Mouse (Mus musculus) CD4-positive, CD25-positive, alpha-beta regulatory T cell, adult 2 months (primary cell): ENCODE data around the gene Wfdc1.

Source experiments
- DNase-seq: peaks from one replicate; pipeline ENCODE4 v3.0.0-alpha.2; 2012; ENCODE audit warnings: low read depth, low spot score

The Wfdc1 gene

GRCm38 (mm10) chr8:119679184-119679583 lies 13.0 kb downstream of the Wfdc1 start:
- no peak for DNase-seq

- no peak for DNase-seq
These were observed 24.4 kb downstream of the Wfdc1 start for GRCm38 (mm10) chr8:119690602-119691001.

DNA sequence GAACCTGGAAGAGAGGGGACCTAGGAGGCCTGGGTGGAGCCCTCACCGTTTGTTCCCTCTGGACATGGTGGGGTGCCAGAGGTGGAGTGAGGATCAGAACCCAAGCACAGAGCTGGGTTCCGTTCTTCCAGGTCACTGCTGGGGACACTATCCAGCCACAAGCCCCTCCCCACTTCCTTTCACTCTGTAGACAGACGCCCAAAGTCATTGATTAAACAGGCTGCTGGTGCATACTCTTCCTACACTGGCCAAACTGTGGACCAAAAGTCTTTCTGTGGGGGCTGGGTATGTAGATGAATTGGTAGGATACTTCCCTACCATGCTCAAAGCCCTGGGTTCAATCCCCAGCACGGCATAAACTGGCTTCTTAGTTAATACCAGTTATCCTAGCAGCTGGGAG lies 25.8 kb downstream of the Wfdc1 start:
- no peak for DNase-seq

DNA sequence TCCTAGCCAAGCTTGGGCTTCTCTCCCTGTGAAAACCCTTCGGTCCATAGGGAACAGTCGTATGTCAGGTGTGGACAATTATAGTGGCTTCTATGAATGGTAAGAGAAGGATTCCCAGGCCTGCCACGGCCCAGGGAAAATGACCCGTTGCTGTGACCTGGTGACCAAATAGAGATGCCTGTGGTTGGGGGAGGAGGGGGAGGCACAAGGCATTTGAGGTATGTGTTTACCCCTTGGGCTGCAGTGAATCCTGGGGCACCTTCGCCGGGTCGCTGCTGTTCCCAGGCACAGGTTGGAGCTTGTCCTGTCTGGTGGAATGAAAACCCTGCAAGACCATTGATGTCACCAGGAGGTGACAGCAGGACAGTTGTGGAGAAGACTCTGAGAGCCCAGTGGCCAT lies 28.5 kb downstream of the Wfdc1 start:
- no peak for DNase-seq

- DNase-seq, result no peak
These were observed 31.0 kb downstream of the Wfdc1 start for GRCm38 (mm10) chr8:119697163-119697562.

- DNase-seq, result peak; percentile 76
These were observed 32.8 kb downstream of the Wfdc1 start for GRCm38 (mm10) chr8:119698960-119699359.

DNA sequence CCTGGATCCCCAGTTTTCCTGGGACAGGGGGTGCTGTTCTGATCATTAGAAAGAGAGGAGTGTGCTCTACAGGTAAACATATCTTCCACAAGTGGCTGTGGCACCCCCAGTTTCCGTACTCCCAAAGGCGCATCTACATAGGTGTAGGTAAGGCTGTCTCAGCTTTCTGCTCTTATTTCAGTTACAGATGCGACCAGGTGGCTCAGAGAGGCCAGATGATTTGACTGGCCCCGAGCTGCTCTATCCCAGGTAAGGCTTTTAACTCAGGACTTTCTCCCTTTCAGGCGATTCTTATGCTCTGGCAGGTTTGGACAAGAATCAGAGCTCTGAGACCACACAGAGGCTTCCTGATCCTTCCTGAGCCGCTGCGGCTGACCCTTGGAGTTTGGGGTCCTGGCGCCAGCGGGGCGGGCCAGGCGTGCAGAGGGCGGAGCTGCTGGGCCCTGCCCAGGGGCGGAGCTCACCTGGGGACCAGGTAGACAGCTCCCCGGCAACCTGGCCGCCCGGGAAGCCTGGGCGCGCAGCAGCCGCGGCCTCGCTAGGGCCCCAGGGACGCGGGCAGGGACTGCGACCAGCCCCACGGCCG lies 33.5 kb downstream of the Wfdc1 start, which contains the start of gene Atp2c2:
Atp2c2 (plus strand) TSS at position 461 of the 586 bp plus-strand sequence.
- no peak for DNase-seq

GRCm38 (mm10) chr8:119702965-119703364 lies 36.8 kb downstream of the Wfdc1 start:
- no peak for DNase-seq

- no peak for DNase-seq
These were observed 41.0 kb downstream of the Wfdc1 start for GRCm38 (mm10) chr8:119707146-119707545.

GRCm38 (mm10) chr8:119708471-119708870 lies 42.3 kb downstream of the Wfdc1 start:
- no peak for DNase-seq

GRCm38 (mm10) chr8:119708878-119709702 lies 42.9 kb downstream of the Wfdc1 start:
- DNase-seq, result no peak

- no peak for DNase-seq
These were observed 43.5 kb downstream of the Wfdc1 start for GRCm38 (mm10) chr8:119709703-119710093.

GRCm38 (mm10) chr8:119712226-119712625 lies 46.1 kb downstream of the Wfdc1 start:
- DNase-seq, result no peak

GRCm38 (mm10) chr8:119713421-119713820 lies 47.3 kb downstream of the Wfdc1 start:
- no peak for DNase-seq

GRCm38 (mm10) chr8:119715221-119715620 lies 49.1 kb downstream of the Wfdc1 start:
- no peak for DNase-seq

DNA sequence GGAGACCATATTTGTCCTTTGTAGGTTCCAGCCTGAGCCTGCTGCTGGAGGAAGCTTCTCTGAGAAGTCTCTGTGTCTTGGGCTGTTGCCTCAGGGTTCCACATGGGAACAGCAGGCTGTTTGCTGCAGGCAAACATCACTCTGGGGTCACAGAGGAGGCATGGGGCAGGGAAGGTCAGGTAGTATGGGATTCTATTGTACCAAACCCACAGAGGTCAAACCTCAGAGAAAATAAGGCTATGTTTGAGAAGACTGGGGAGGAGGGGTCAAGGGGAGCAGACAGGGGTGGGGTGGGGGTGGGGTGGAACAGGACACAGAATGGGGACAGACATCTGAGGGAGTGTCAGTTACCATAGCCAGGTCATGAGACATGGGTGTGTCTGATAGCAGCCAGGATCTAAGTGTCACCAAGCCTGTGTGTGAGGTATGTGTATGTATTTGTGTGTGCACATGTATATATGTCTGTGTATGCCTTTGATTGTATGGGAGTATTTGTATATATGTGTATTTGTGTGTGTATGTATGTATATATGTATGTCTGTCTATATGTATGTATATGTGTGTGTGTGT lies 50.6 kb downstream of the Wfdc1 start:
- no peak for DNase-seq

GRCm38 (mm10) chr8:119717765-119718164 lies 51.6 kb downstream of the Wfdc1 start:
- peak; percentile 68 for DNase-seq

GRCm38 (mm10) chr8:119719011-119719501 lies 52.9 kb downstream of the Wfdc1 start:
- no peak for DNase-seq

DNA sequence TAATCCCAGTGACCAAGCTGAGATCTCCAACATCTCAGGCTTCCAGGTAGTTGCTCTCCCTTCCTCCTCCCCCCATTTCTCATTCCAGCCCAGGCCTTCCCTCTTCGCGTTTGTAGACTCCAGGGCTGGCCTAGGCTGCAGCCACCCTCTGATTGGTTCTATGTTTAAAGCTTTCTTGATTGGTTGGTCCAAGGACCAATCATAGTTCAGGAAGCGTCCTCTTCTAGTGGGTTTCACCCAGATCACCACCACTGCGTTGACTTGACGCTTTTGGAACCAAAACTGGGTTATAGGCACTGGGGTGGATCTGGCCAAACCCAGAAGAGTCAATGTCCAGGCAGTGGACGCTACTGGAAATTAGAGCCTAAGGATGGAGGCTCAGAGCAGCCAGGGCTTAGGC lies 56.2 kb downstream of the Wfdc1 start:
- DNase-seq, result no peak

DNA sequence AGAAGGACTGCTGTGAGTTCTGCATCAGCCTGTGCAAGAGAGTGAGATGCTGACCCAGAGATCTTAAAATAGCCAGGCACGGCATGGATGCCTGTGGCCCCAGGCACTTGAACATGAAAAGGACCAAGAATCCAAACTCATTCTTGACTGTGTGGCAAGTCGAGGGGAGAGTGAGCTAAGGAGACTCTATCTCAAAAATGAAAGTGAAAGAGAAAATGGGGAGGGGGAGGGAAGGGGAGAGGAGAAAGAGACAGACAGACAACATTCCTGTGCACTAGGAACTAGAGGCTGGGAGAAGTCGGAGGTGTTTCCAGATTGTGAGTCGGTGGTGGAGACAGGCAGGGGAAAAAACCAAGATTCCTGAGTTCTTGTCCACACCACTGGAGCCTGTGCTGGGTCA lies 57.5 kb downstream of the Wfdc1 start:
- DNase-seq, result peak; percentile 17

GRCm38 (mm10) chr8:119724596-119724995 lies 58.4 kb downstream of the Wfdc1 start:
- DNase-seq, result no peak

GRCm38 (mm10) chr8:119727093-119727492 lies 60.9 kb downstream of the Wfdc1 start:
- DNase-seq, result no peak
